Mouse (Mus musculus): ENCODE measurements around the gene Zfp830. TPM values are rescaled to one million over a fixed set of nuclear protein-coding genes. Genes with fewer than 3 reads are reported as not detected.

The Zfp830 gene
- total and polyA plus RNA-seq, 2 experiments from 2014 or later, result 11.4 to 21.7 TPM

- no peak for ATAC-seq (ENCODE audit: insufficient read depth, low read depth)
- H3K9ac ChIP-seq (replicated peaks; ENCODE audit: low read depth, low read length), result no peak overlapping the region; the same call in 1 of the 2 replicates
These were observed 17.2 kb upstream of the Zfp830 start for GRCm38 (mm10) chr11:82746857-82747366.

DNA sequence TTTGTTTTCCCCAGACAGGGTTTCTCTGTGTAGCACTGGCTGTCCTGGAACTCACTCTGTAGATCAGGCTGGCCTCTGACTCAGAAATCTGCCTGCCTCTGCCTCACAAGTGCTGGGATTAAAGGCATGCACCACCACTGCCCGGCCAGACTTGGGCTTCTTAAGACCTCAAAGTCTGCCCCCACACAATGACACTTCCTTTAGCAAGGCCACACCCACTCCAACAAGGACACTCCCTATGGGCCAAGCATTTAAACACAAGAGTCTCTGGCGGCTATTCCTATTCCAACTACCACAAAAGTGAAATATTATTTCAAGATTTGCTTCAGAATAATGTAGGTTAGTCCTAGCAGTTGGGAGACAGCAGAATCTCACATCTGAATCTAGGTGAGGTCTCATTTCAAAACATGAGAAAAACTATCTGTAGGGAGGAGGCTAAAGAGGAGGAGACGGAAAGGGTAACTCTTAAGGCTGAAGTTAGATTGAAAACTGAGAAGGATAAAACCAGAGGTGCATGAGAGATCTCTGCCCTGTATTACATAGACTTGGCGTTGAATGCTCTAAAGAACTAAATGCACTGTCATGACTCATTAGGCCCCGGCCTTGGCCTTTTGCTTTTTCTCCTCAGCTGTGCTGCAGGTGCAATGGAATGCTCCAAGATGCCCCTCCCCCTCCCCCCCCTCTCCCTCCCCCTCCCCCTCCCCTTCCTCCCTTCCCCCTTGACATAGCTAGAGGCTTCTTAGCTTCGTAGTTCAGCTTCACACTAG lies 11.6 kb upstream of the Zfp830 start:
- WGBS, result 64% methylated on average over 6 of the region's 6 CpGs
- Histone ChIP-seq H3K4me2 (ENCODE audit: low read depth, low read length) (no peak overlapping the region), H3K4me1 (ENCODE audit: control insufficient read depth, insufficient read depth) (no peaks in the 10 kb centered on the region), H3K9me3 (replicated peaks; ENCODE audit: control insufficient read depth, low read length) (no peaks in the 10 kb centered on the region), H3K27ac (ENCODE audit: low read depth) (no peak overlapping the region), H3K27me3 (ENCODE audit: control insufficient read depth, insufficient read depth, low read length) (no peaks in the 10 kb centered on the region), H3K36me3 (replicated peaks; ENCODE audit: control insufficient read depth, insufficient read depth, low read length) (no peaks in the 10 kb centered on the region), H3K4me3 (ENCODE audit: low read depth, low read length) (no peak overlapping the region), H3K9ac (replicated peaks; ENCODE audit: low read depth, low read length) (no peak overlapping the region)
- DNase-seq (ENCODE audit: low spot score), result no peak
- TF ChIP-seq EP300 (IDR thresholded peaks at IDR 0.05; ENCODE audit: low read depth), result no peak
- no peak for TF ChIP-seq CTCF (IDR thresholded peaks at IDR 0.05; ENCODE audit: low read depth)
- ATAC-seq (ENCODE audit: insufficient read depth, low read depth), result no peak

More at GRCm38 (mm10) chr11:82746857-82747366, 17.2 kb upstream of the Zfp830 start:
- H3K4me3 ChIP-seq (ENCODE audit: low read depth, low read length), result peak overlapping the region; percentile 27
- DNase-seq (ENCODE audit: low spot score), result peak; percentile 7
- H3K9me3 ChIP-seq (replicated peaks; ENCODE audit: control insufficient read depth, low read length), result no peaks in the 10 kb centered on the region
- H3K36me3 ChIP-seq (replicated peaks; ENCODE audit: control insufficient read depth, insufficient read depth, low read length), result no peaks in the 10 kb centered on the region
- H3K4me2 ChIP-seq (ENCODE audit: low read depth, low read length), result peak overlapping the region; percentile 41
- no peaks in the 10 kb centered on the region for H3K4me1 ChIP-seq (ENCODE audit: control insufficient read depth, insufficient read depth)
- WGBS, result 51% methylated on average over 8 of the region's 8 CpGs
- TF ChIP-seq EP300 (IDR thresholded peaks at IDR 0.05; ENCODE audit: low read depth), result no peak
- TF ChIP-seq CTCF (IDR thresholded peaks at IDR 0.05; ENCODE audit: low read depth), result no peak
- peak overlapping the region; percentile 18; the same call in 1 of the 2 replicates for H3K27ac ChIP-seq (ENCODE audit: low read depth)
- no peaks in the 10 kb centered on the region for H3K27me3 ChIP-seq (ENCODE audit: control insufficient read depth, insufficient read depth, low read length)

- Histone ChIP-seq H3K9ac (replicated peaks; ENCODE audit: low read depth, low read length) (no peak overlapping the region), H3K4me2 (ENCODE audit: low read depth, low read length) (no peak overlapping the region), H3K27me3 (ENCODE audit: control insufficient read depth, insufficient read depth, low read length) (no peaks in the 10 kb centered on the region), H3K4me3 (ENCODE audit: low read depth, low read length) (no peak overlapping the region), H3K4me1 (ENCODE audit: control insufficient read depth, insufficient read depth) (no peaks in the 10 kb centered on the region), H3K36me3 (replicated peaks; ENCODE audit: control insufficient read depth, insufficient read depth, low read length) (no peaks in the 10 kb centered on the region), H3K9me3 (replicated peaks; ENCODE audit: control insufficient read depth, low read length) (no peaks in the 10 kb centered on the region), H3K27ac (ENCODE audit: low read depth) (no peak overlapping the region)
- DNase-seq (ENCODE audit: low spot score) (no peak), ATAC-seq (ENCODE audit: insufficient read depth, low read depth) (no peak)
- no peak for TF ChIP-seq CTCF (IDR thresholded peaks at IDR 0.05; ENCODE audit: low read depth)
- no peak for TF ChIP-seq EP300 (IDR thresholded peaks at IDR 0.05; ENCODE audit: low read depth)
- WGBS, result 86% methylated on average over 1 of the region's 1 CpGs
These were observed 8.2 kb upstream of the Zfp830 start for GRCm38 (mm10) chr11:82755919-82756318.

- H3K4me2 ChIP-seq (ENCODE audit: low read depth, low read length), result no peak overlapping the region
- no peaks in the 10 kb centered on the region for H3K9me3 ChIP-seq (replicated peaks; ENCODE audit: control insufficient read depth, low read length)
- DNase-seq (ENCODE audit: low spot score), result no peak
- TF ChIP-seq EP300 (IDR thresholded peaks at IDR 0.05; ENCODE audit: low read depth) (no peak), CTCF (IDR thresholded peaks at IDR 0.05; ENCODE audit: low read depth) (peak; percentile 11)
- no peaks in the 10 kb centered on the region for H3K27me3 ChIP-seq (ENCODE audit: control insufficient read depth, insufficient read depth, low read length)
- ATAC-seq (ENCODE audit: insufficient read depth, low read depth), result no peak
- no peak overlapping the region for H3K4me3 ChIP-seq (ENCODE audit: low read depth, low read length)
- no peak overlapping the region for H3K27ac ChIP-seq (ENCODE audit: low read depth)
- no peak overlapping the region for H3K9ac ChIP-seq (replicated peaks; ENCODE audit: low read depth, low read length)
- no peaks in the 10 kb centered on the region for H3K36me3 ChIP-seq (replicated peaks; ENCODE audit: control insufficient read depth, insufficient read depth, low read length)
- WGBS, result 82% methylated on average over 6 of the region's 6 CpGs
- peaks cover 20% of the 10 kb centered on the region for H3K4me1 ChIP-seq (ENCODE audit: control insufficient read depth, insufficient read depth)
These were observed 1.8 kb upstream of the Zfp830 start for GRCm38 (mm10) chr11:82762286-82762829.

GRCm38 (mm10) chr11:82763261-82763660 lies 884 bp upstream of the Zfp830 start:
- TF ChIP-seq EP300 (IDR thresholded peaks at IDR 0.05; ENCODE audit: low read depth) (no peak), CTCF (IDR thresholded peaks at IDR 0.05; ENCODE audit: low read depth) (no peak)
- WGBS, result 10% methylated on average over 4 of the region's 4 CpGs
- Histone ChIP-seq H3K27me3 (ENCODE audit: control insufficient read depth, insufficient read depth, low read length) (no peaks in the 10 kb centered on the region), H3K4me1 (ENCODE audit: control insufficient read depth, insufficient read depth) (peaks cover 20% of the 10 kb centered on the region), H3K27ac (ENCODE audit: low read depth) (peak overlapping the region; percentile 88; the same call in 1 of the 2 replicates), H3K36me3 (replicated peaks; ENCODE audit: control insufficient read depth, insufficient read depth, low read length) (0 out of 2 replicates have a peak, but pooled peaks cover under 1% of the 10 kb centered on the region), H3K4me3 (ENCODE audit: low read depth, low read length) (peak overlapping the region; percentile 90), H3K4me2 (ENCODE audit: low read depth, low read length) (peak overlapping the region; percentile 96), H3K9ac (replicated peaks; ENCODE audit: low read depth, low read length) (no peak overlapping the region), H3K9me3 (replicated peaks; ENCODE audit: control insufficient read depth, low read length) (no peaks in the 10 kb centered on the region)
- DNase-seq (ENCODE audit: low spot score) (no peak), ATAC-seq (ENCODE audit: insufficient read depth, low read depth) (no peak)
